Mouse (Mus musculus) splenic B cell, adult 2 months (primary cell): ENCODE measurements around the gene Igf1r.
A peak's percentile ranks its signal among the peaks of the same experiment; 100 is the strongest.

ENCODE experiments used
- DNase-seq: peaks from one replicate; pipeline ENCODE4 v3.0.0-alpha.2; 2011; ENCODE audit warnings: low read depth, low spot score
- H3K27me3 ChIP-seq: 2 replicates; pipeline ENCODE4 v1.6.1; 2012; ENCODE audit warnings: mild to moderate bottlenecking, low read length, moderate library complexity, mixed read lengths; ENCODE audit not compliant: control insufficient read depth, poor library complexity, insufficient read depth, severe bottlenecking
- H3K36me3 ChIP-seq: 2 replicates; pipeline ENCODE4 v1.6.1; 2012; ENCODE audit warnings: mild to moderate bottlenecking, low read length, moderate library complexity, mixed read lengths; ENCODE audit not compliant: control insufficient read depth, poor library complexity, insufficient read depth, severe bottlenecking

The Igf1r gene

DNA sequence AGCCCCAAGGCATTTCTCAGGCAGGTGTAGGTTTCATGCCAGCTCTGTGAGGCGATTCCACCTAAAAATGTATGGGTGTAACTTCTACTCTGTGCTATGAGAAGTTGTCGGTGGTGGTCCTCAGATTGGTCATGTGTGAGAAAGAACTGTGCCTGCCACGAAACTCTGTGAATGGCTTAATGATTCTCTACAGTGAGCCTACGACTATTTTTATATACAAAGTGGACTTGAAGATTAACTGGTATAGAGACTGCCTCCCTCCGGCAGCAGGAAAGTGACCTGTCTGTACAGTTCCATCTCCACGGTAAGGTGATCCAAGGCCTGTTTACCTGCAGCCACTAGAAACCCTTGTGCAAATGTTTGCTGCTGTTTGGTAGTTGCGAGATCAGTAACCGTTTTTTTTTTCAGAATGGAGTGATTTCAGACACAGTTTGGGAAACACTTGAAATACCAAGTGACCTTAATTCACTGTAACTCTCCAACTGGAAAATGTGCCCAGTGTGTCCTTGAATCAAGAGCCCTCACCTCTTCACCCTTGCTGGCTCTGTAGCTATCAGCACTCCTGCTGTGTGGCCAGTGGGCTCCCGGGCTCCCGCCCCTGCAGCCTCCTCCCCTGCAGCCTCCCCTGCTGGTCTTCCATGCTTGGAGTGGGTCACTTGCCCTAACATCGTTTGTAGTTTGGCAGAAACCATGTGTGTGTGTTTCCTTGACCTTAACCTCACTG lies 127.7 kb downstream of the Igf1r start:
- no peak for DNase-seq
- Histone ChIP-seq H3K36me3 (no peaks in the 10 kb centered on the region), H3K27me3 (no peaks in the 10 kb centered on the region)

DNA sequence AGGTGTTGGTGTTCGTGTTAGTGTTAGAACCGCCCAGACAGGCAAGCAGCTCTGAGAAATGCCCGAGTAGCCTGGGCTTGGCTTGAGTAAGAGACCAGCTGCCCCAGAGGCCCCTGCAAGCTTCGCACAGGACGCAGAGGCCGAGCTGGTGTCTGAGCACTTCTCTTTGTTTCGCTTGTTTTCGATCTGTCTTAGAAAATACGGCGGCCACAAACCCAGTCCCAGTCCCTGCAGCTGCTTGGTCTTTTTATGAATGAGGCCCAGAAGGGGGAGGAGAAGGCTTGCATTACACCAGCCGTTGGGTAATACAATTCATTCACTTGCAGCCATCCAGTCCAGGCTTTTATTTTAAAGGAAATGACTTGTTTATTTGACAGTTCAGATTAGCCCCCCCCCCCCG lies 132.7 kb downstream of the Igf1r start:
- no peak for DNase-seq
- no peaks in the 10 kb centered on the region for H3K36me3 ChIP-seq
- no peaks in the 10 kb centered on the region for H3K27me3 ChIP-seq

DNA sequence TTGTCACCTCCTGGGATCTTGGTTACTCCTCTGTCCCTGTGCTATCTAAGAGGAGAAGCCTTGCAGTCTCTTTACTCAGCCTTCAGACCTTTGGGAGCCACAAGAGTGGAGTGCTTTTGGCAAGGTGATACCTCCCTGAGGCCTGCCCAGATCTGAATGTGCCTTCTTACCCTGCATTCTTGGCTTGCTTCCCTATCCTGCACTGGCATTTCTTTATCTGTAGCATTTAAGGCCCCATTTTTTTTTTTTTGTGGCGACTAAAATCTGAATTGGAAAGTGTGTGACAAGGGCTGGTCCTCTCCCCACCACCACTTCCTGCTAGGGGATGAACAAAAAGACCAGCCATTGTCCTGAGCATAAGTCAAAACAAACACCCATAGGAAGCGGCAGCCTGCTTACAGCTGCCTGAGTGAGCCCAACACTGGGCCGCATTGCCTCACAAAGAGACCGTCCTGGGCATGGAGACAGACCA lies 133.3 kb downstream of the Igf1r start:
- no peaks in the 10 kb centered on the region for H3K36me3 ChIP-seq
- DNase-seq = no peak
- no peaks in the 10 kb centered on the region for H3K27me3 ChIP-seq

DNA sequence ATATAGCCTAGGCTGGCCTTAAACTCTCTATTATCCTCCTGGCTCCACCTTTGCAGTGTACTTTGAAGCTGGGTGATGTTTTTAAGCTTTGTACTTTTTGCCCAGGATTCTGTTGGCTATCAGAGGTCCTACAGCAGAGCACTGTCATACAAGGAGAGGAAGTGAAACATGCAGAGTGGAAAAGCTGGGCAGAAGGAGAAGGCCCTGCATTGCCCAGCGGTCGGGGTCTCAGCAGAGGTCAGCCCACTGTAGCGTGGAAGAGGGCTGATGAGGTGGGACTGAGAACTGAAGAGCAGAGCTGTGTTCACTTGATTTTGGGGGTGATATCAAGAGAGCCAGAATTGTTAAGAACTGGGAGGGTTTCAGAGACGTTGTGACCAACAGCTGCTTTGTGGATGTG lies 134.9 kb downstream of the Igf1r start:
- DNase-seq = peak; percentile 27
- Histone ChIP-seq H3K27me3 (no peaks in the 10 kb centered on the region), H3K36me3 (no peaks in the 10 kb centered on the region)

DNA sequence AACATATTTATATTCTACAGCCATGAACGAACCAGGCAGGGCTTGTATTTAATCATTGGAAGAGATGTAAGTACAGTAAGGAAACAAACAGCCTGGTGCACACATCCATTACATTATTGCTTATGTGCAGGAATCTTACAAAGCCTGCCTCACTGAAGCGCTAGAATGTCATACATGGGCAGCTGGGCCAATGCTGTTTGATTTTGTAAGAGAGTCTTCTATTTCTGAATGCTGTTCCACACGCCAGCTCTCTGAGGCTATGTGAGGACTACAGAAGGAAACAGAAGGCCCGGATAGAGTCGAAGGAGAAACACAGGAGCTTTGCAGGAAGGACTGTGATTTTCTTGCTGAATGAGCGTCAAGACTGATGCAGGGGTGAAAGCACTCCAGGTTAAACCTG lies 136.2 kb downstream of the Igf1r start:
- Histone ChIP-seq H3K27me3 (no peaks in the 10 kb centered on the region), H3K36me3 (no peaks in the 10 kb centered on the region)
- DNase-seq = no peak

DNA sequence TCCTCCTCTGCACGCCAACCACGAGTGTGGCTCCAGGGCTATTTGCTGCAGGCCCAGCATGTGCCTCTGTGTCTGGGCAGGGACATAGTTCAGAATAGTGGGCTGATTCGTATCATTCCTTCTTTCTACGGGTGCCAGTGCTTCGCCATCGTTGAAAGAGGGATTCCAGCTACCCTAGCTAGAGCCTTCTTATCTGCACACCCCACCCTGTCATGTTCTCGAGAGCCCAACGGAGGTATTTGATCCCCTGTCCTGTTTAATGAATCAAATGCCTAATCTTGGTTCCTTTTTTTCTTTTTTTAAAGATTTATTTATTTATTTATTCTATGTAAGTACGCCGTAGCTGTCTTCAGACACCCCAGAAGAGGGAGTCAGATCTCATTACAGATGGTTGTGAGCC lies 137.1 kb downstream of the Igf1r start:
- no peak for DNase-seq
- Histone ChIP-seq H3K27me3 (no peaks in the 10 kb centered on the region), H3K36me3 (no peaks in the 10 kb centered on the region)

DNA sequence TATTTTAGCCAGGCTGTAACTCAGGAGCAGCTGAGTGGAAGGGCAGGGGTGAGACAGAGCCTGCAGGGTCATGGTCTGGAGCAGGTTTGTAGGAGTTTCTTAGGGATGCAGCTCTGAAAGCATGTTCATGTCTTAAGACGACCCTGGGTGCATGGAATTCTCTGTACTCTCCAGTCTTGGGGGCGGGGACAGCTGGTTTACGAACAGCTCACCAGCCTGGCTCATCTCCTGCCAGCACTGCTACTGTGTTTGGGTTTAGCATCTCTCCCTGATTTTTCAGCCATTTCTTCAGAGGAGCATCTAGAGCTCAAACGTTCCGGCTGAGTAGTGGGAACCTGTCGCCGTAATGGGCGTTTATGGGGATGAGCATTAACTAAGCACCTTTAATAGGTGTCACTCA lies 137.9 kb downstream of the Igf1r start:
- no peaks in the 10 kb centered on the region for H3K36me3 ChIP-seq
- DNase-seq = no peak

DNA sequence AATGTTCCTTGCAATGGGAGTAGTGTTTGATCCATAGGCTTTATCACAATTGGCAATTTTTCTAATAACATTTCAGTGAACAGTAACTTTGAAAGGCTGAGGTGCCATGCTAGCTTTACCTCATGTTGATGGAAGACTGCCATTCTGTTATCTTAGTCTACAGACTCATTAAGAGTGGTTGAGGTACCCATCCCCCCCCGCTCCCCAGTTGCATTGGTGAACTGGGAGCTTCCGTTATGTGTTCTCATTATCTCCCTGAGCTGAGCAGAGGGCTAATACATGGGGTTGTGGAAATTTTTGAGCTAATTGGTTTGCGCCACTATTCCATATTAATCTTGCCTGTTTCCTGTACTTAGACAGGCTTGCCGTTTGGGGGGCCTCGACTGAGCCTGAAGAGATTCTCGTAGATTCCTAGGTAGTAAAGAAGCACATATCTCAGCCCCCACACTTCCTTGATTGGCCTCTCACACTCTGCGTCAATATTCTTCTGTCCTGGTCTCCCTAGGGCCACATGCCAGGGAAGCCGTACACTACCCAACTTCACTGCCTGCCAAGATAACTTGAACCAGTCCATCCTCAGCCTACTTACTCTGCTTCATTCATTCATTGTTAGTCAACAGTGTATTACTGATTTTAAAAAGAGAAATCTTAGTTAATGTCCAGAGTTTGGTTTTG lies 139.8 kb downstream of the Igf1r start:
- no peak for DNase-seq
- H3K36me3 ChIP-seq = no peaks in the 10 kb centered on the region
- H3K27me3 ChIP-seq = no peaks in the 10 kb centered on the region

More for the DNA sequence above, 137.9 kb downstream of the Igf1r start:
- H3K27me3 ChIP-seq = no peaks in the 10 kb centered on the region

DNA sequence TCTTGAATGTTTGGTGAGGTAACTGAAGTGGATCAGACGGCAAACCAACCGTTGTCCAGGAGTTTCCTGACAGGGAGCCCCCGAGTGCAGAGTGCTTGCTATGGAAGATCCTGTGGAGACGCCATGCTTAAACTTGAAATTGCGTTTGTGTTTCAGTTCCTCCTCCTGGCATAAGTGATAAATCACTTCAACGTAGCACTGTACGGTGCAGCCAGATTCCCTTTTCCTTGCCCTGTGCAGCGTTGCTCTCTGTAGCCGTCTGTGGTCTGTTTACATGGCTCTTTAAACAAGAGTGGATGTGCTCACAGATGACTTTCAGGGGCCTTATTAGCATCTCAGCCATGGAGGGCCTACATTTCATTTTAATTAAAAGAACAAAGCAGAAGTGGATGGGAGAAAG lies 141.2 kb downstream of the Igf1r start:
- no peak for DNase-seq

DNA sequence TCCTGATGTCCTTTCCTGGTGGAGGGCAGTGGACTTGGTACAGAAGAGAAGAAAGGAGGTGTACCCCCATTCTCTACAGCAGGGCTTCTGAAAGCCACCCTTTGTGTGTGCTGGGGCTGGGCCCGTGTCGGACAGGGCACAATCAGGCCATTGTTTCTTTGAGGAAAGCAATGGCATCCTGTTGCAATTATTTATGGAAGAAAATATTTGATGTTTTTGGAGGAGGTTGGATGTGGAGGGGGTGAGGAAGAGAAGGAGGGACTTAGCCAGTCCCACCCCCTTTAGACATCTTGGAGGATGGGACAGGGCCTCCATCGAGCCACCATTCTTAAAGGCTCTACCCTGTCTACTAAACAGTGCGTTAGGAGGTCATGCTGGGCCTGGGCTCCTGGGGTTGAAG lies 142.9 kb downstream of the Igf1r start:
- Histone ChIP-seq H3K27me3 (no peaks in the 10 kb centered on the region), H3K36me3 (no peaks in the 10 kb centered on the region)
- DNase-seq = no peak

More for the DNA sequence above, 141.2 kb downstream of the Igf1r start:
- no peaks in the 10 kb centered on the region for H3K27me3 ChIP-seq
- H3K36me3 ChIP-seq = no peaks in the 10 kb centered on the region

DNA sequence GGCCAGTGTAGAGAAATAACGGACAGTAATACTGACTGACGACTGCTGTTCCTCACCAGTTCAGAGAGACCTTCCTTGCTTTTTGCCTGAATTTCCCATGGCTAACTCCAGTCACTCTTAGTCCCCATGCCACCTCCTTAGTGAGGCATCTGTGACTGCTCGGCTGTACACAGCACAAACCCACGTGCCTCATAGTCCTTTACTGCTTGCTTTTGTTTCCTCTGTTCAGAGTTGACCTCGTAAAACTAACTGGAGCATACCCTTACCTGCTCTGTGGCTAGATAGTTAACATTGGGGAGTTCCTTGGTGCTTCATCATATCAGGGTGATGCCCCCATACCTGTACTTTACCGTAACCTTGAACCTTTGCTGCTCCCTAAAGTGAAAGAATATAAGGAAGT lies 143.8 kb downstream of the Igf1r start:
- Histone ChIP-seq H3K27me3 (no peaks in the 10 kb centered on the region), H3K36me3 (no peaks in the 10 kb centered on the region)
- no peak for DNase-seq

DNA sequence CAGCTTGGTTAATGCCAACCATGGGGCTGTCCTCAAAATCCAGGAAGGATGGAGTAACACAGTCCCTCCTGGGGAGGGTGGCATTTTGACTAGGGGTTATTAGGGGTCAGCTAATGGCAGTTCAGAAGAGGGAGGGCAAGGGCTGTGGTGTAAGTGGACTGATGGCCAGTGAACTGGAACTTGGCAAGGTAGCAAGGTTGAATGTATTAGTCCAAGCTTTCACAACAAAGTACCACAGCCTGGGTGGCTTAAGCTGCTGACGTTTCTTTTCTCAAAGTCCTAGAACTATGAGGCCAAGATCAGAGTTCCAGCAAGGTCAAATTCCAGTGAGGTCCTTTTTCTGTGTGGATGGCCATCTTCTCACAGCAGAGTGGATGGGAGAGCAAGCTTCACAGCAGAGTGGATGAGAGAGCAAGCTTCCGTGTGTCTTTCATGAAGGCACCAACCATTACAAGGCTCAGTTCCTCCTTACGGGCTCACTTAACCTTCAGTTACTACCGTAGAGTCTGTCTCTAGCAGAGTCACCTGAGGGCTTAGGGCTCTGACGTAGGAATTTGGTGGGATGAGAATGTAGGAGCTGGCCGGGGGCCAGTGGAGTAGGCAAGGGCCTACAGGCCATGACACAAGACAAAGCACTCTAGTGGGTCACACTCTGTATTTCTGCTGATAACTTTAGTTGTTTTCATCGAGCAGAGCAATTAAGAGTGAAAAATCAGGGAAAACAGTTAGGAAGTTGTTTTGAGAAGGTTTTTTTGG lies 144.6 kb downstream of the Igf1r start:
- Histone ChIP-seq H3K36me3 (no peaks in the 10 kb centered on the region), H3K27me3 (no peaks in the 10 kb centered on the region)
- no peak for DNase-seq

DNA sequence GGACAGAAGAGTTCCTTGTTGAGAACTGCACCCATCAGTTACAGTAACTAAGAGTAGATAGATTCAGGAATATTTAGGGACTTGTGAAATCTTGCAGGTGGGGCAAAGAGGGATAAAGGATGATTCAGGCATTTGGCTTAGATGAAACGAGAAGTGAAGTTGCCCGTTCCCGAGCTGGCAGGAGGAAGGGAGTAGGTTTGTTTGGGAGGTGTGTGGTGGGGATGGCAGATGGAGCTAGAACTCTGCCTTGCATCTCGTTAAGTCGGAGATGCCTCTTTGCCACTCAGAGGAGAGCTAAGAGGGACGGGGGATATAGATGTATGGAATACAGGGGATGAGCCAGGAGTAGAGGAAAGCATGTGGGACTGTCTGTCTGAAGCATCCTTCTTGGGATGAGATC lies 145.5 kb downstream of the Igf1r start:
- no peak for DNase-seq
- H3K36me3 ChIP-seq = no peaks in the 10 kb centered on the region

DNA sequence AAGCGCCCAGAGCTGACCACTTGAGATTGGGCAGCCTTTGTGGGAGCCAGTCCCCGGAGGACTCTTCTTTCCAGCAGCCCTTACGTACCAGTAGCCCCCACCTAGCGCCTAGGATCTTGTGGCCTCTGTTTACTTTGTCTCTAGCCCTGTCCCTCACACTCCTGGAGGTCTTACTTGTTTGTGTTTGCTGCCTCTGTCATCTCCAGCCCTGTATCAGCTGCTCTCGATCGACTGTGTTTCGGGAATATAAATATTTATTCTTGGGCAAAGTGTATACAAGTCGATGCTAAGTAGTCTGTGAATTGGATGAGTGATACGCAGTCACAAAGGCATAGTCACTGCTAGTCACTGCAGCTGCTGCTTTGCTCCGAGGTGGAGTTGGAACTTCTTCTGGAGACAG lies 147.8 kb downstream of the Igf1r start:
- Histone ChIP-seq H3K27me3 (no peaks in the 10 kb centered on the region), H3K36me3 (no peaks in the 10 kb centered on the region)
- DNase-seq = no peak

More for the DNA sequence above, 145.5 kb downstream of the Igf1r start:
- no peaks in the 10 kb centered on the region for H3K27me3 ChIP-seq
